Mouse (Mus musculus) ES-CJ7 (cell line): ENCODE data around the gene Sumo3.

Experiments
- DNase-seq: peaks from one replicate; pipeline ENCODE4 v3.0.0; 2011; ENCODE audit warnings: low read depth, low spot score

The Sumo3 gene

DNA sequence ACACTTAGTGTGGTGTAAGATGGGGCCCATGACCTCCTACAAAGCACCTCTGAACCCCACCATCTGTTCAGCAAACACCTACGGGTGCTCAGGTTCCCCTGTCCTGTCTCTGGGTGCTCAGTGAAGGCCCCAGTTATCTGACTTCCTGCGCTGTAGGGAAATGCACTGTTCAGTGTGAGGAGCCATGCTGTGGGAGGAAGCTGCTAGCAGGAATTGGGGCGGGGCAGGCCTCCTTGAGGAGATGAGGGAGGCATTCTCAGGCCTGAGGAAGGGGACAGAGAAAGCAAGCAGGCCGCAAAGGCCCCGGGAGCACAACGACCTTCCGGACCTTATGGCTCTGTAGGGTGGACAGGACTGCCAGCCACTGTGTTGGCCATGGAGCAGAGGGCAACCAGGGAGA, 16.8 kb upstream of the Sumo3 start:
- DNase-seq, result no peak

DNA sequence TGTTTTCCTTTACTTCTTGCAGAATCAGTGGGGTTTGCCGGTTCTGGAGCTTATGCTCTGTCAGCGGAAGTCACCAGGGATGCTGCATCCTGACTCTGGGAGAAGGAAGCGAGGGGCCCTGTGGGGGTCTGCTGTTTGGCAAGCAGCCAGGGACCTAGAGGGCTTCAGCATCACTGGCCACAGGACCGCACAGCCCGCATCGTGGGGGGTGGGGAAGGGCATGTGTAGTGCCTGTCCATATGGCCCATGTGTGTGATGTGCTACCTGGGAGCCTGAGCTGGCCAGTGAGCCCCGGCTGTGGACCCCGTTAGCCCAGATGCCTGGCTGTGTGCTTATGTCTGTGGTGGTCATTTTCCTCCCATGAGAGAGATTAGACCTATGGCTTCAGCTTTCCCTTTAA, 16.1 kb upstream of the Sumo3 start:
- DNase-seq, result no peak

- DNase-seq, result peak; percentile 94
Observed at GRCm38 (mm10) chr10:77590812-77591211, 15.1 kb upstream of the Sumo3 start.

GRCm38 (mm10) chr10:77591546-77591945, 14.4 kb upstream of the Sumo3 start:
- DNase-seq, result no peak

DNA sequence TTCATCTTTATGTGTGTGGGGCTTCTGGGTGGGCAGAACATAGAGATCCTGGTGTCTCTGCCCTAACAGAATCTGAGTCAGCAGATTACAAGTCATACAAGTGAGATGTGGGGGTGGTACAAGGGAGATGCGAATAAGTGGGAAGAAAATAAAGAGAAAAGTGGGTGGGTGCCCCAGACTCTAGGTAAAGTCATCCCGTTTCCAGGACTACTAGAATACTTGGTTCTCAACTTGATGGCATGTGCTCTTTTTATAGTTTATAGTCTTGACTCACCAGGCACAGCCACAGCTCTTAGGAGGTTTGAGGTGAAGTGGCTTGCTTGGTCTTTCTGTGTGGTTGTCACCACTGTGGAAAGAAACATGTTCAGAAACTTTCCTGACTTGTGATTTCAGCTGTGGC, 9.8 kb upstream of the Sumo3 start:
- no peak for DNase-seq

- peak; percentile 95 for DNase-seq
Observed at GRCm38 (mm10) chr10:77603021-77603420, 2.9 kb upstream of the Sumo3 start.

DNA sequence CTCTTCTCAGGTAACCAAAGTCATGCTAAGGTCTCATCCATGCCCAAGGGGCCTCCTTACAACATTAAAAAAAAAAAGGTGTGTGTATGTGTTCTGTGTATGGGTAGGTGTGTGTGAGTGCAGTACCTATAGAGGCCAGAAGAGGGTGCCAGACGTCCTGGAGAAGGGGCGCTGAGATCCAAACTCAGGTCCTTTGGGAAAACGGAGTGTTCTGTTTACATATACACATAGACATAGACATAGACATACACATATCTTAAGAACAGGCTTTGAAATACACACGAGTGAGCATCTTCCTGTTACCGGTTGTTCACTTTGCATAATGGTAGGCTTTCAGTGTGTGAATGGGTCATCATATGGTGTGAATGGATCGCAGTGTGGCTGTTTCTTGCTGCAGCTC, 1.8 kb upstream of the Sumo3 start:
- peak; percentile 78 for DNase-seq

DNA sequence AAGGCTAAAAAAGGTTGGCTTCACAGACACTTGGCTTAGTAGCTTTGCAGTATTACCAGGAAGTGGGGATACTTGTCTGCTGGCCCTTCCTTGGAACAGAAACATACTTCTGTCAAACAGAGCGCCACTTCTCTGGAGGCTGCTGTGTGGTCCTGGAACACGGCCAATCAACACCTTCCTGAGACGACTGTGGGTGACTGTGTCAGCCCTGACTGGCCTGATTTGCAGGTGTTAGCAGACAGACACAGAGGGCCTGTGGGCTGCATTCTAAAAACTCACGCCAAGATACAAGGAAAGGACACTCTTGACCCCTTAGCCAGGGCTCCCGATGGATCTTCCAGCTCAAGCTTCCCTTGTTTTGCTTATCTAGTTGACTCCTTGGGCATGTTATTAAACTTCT, 939 bp upstream of the Sumo3 start:
- no peak for DNase-seq

- peak; percentile 85 for DNase-seq
Observed at GRCm38 (mm10) chr10:77605368-77605767, 529 bp upstream of the Sumo3 start.

DNA sequence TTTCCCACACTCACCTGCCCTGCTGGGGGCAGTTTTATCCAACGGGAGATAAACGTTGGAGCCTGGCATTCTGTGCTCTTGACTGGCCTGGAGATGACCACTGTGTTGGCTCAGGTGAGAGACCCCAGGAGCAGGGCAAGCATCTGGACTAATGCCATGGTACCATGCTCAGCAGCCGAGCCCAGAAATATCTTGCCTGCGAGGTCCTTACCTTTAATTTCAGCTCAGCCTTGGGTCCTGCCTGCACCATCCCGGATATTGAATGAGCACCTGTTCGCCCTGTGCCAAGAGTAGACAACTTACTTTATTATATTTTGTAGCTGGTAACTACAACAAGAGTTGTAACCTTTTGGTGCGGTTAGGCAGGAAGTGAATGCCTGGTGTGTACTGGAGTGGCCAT, 958 bp downstream of the Sumo3 start:
- no peak for DNase-seq

DNA sequence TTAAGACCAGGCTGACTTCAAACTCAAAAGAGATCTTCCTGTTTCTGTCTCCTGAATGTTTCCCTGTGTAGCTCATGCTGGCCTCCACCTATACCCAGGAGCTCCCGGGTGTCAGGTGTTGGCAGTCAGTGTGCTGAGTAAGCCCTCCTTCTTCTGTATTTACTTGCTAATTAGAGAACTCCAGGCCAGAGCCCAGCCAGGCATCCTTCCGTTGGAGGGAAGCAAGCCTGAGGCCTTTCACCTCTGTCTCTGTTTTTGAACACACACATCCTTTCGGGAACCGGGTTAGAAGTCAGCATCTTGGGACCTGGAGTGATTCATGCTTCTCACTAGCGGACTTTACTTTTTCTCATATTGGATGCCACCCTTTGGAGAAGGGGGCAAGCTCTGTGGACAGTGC, 1.5 kb downstream of the Sumo3 start:
- peak; percentile 82 for DNase-seq

DNA sequence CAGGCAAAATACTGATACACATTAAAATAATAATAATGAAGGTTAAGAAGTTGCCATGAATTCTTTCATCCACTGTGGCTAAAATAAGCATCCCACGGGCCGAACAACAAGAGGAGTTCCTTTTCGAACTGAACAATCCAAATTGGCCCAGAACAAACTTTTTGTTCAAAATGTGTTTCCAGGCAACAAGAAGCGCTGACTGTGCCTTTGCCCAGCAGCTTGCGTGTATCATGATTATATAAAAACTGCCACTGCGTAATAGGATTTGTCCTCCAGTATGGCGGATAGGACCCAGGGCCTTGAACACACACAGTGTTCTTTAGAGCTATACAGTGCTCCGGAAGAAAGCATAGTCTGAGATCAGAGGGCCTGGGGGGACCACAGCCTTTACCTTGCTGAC, 2.7 kb downstream of the Sumo3 start:
- no peak for DNase-seq

GRCm38 (mm10) chr10:77610221-77610961, 4.5 kb downstream of the Sumo3 start:
- no peak for DNase-seq

GRCm38 (mm10) chr10:77613409-77613808, 7.5 kb downstream of the Sumo3 start:
- no peak for DNase-seq

DNA sequence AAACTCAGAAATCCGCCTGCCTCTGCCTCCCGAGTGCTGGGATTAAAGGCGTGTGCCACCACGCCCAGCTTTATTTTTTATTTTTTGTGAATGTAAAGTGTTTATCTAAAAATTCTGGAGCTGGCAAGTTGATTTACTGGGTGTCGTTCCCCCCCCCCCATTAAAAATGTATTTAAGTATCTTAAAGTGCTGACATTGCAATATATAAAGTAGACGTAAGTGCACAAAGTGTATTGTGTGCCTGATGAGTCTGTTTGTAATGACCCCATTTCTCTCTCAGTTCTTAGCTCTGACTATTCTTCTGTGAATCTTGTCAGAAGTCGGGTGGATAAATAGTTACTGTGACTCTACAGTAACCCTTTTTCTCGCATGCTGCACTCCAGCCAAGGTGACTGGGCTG, 9.8 kb downstream of the Sumo3 start:
- no peak for DNase-seq

DNA sequence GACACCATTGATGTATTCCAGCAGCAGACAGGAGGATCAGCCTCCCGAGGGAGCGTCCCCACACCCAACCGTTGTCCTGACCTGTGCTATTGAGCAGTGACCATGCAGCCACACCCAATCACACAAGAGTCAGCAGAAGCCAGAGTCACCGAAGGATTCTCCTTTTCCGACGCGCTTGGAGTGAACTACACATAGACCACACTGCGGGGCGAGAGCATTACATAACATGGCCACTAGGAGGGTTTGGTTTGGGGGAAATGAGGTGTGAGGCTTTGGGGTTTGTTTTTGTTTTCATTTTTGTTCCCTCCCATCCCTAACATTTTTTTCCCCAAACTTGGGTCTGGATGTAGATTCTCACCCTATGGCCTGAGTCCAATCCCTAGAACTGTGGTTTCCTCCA, 10.3 kb downstream of the Sumo3 start:
- DNase-seq, result peak; percentile 61

DNA sequence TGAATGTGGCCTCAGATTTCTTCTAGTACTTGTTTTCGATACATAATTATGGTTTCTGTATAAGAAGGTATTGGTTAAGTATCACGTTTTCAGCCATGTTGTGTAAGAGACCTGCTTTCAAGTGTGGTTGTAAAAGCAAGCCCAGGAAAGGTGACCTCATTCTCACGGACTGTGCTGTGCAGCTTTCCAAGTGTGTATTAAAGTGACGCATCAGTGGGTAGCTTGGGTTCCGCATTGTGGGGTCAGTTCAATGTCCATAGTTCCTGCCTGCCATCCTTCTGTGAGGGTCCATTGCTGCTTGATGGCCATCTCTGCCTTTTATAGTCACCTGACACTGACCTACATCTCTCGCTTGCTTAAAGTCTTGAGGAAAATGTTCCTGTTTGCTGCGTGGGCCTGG, 11.0 kb downstream of the Sumo3 start:
- DNase-seq, result no peak

DNA sequence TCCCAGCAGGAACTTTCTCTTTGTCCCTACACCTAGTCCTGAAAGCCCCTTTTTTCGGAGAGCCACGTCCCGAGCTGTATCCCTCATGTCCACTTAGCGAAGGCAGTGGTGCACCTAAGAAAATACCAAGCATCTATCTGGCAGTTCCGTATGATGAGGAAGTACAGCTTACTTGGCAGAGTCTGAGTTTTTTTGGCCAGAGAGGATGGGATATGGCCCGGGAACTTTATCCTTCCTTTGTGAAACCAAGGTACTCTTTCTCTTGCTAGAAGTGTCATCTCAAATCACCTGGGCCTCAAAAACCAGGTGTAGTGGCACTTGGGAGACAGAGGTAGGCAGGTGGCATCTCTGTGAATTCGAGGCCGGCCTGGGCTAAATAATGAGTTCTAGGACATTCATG, 15.6 kb downstream of the Sumo3 start:
- no peak for DNase-seq

DNA sequence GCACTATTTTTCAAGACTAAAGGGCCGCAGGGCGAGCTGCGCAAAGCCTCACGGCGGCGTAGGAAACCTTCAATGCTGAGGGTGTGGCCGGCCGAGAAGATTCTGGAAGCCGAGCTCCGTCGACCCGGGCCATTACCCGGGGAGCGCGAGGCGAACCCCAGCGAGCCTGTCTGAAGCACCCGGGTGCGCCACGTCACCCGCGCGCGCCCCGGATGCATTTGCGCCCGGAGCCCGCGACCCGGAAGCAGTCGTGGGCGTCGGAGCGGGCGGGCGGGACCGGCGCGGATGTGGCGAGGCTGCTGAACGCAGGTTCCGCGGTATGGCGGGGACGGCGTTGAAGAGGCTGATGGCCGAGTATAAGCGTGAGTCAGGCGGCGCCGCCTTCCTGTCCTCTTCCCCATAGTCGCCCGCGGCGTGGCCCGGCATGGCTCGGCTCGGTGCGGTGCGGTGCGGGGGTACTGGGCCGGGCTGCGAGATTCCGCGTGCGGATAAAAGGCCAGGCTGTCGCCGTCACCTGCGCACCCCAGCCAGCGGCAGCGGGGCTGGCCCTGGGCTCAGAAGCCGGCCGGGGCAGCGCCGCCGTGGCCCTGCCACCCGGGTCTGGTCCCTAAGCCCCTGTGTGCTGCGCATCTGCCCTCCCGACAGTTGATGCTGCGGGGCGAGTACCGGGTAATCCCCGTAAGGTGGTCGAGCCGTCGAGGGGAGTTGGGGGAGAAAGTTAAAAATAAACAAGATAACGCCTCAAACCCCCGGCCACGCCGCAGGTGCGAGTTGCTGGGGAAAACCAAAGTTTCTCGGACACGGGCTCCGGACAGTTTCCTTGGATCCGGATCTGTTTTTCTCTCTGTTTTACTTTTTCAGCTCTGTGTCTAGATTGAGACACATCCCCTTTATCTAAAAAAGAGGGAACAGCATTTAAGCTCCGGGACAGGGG, 16.4 kb downstream of the Sumo3 start, which contains the start of gene Ube2g2:
Ube2g2 (plus strand) TSS at position 221 of the 934 bp plus-strand sequence.
- DNase-seq, result peak; percentile 83

DNA sequence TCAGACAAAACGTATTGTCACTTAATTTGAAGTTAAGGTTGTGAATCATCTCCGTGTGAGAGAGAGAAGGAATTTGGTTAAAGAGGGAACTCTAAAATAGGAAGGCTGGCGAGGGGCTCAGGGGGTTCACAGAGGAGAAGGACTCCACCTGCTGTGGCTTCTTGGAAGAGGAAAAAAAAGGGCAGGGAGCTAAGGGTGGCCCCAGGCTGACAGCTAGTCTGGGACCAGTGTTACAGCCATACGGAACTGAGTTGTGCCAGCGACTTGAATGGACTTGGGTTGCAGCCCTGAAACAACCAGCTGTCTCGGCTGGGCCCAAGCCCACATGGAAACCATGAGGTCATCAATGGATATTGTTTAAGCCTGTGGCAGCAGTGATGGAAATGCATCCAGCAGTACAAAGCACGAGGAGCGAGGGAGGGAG, 17.2 kb downstream of the Sumo3 start:
- DNase-seq, result no peak

DNA sequence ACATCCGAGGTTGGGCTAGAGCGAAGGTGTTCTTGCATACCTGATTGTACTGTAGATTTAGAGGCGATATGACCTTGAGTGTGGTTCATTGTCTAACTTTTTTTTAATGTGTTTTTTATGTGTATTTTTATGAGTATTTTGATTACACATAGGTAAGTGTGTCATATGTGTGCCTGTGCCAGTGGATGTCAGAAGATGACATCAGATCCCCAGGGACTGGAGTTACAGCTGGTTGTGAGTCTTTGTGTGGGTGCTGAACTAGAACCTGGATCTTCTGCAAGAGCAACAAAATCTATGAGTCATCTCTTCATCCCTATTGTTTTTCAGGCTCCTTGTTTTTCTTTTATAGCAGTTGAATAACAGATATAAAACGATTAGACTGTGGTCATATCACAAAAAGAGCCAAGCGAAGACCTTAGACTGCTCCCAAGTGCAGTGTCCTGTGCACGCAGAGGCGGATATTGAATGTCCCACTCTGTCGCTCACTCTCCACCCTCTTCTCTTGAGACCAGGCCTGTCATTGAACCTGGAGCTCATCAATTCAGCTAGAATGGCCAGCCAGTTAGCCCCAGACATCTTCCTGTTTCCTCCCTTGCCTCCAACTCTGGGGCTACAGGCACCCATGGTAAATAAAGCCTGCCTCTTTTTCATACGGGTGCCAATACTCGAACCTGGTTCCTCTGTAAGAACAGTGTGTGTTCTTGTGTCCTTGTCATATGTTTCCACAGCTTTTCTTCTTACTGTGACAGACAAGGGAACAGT, 17.9 kb downstream of the Sumo3 start:
- DNase-seq, result no peak

DNA sequence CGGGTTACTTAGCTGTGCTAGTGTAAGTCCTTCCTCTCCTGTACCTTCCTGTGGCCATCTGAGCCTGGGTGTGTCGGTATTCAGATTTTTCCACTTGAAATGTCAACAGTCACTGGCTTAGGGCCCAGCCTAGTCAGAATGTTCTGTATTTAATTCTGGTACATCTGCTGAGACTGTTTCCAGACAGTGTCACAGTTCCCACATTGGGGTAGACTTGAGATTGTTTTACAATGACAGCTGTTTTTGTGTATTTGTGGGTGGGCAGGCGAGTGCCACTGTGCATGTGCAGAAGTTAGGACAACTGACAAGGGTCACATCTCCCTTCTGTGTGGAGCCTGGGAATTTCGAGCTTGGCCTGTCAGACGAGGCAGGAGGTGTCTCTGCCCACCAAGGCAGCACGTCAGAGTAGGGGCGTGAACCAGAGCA, 18.7 kb downstream of the Sumo3 start:
- DNase-seq, result no peak
